Mouse (Mus musculus) kidney, adult 8-10 months (tissue): ENCODE measurements at regions not wholly inside any gene's neighbourhood (a gene's known extent, or its start where the extent isn't known, plus 50 kb on each side); places are given as distances from the start of the nearest gene placed in this dataset.

Source experiments
- DNase-seq, 2 experiments: peaks; one replicate each; pipeline ENCODE4 v3.0.0; 2022

DNA sequence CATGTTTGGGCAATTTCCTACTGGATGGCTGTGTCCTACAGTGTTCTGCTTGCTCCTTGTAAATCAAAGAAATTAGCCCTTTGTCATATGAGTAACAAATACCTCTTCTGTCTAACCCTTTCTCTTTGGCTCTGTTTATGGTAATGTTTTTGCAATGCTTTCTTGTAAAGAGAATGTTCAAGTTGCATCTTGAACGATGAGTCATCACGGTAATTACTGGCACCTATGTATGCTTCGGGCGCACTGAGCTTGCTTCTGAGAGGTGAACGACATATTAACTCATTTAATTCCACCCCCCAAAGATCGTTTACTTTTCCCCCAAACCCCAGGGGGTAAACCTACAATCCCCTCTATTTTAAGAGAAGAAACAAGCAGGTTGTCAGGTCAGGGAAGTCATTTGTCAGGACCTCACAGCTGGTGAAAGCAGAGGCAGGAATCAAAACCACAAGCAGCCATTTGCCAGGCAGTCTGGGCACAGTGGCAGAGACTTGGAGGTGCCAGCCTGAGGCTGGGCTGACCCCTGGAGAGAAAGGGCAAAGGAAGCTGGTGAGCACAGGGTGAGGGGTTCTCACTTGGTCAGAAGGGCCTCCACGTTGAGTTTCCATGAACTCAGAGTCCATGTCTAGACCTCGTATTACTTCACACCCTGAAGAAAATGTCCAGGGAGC lies 87.6 kb upstream of the Atp1a1 start:
- DNase-seq: no peak

DNA sequence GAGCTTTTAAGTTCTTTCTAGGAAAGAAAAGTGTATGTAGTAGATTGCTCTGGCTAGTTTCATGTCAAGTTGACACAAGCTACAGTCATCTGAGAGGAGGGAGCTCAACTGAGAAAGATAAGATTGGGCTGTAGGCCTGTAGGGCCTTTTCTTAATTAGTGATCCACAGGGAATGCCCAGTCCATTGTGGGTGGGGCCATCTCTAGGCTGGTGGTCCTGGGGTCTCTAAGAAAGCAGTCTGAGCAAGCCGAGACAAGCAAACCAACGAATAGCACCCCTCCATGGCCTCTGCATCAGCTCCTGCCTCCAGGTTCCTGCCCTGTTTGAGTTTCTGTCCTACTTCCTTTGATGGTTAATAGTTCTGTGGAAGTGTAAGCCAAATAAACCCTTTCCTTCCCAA lies 86.3 kb upstream of the Atp1a1 start:
- no peak for DNase-seq

DNA sequence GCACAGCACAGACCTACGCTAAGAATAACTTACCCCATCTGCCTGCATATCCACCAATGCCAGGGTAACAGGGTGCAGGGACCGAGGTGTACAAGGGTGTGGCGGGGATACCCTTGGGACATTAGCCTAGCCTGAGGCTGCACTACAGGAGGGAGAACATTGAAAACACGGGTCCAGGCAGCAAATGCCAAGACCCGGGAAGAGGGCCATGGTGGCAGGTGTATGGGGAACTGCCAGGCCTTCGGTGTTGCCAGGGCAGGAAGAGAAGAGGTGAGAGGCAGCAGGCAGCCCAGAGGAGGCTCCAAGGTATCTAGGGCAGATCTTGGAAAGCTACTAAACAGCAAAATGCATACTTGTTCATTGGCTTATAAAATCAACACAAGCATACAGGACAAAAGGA lies 85.7 kb upstream of the Atp1a1 start:
- DNase-seq: no peak

DNA sequence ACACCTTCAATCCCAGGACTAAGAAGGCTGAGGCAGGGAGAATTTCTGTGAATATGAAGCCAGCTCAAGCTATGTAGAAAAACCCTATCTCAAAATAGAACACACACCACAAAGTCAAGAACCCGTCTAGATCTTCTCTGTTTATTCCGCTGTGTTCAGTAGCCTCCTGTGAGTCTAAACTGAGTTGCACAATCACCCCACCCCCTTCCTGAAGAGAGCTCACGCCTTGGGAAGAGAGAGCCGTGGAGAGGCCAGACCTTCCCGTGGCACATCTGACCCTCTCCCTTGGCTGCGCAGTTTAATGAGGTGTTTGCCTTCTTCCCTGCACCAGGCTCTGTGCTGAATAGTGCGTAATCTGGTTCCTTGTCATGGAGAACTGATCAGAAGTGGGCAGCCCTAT lies 80.7 kb upstream of the Atp1a1 start:
- no peak for DNase-seq

DNA sequence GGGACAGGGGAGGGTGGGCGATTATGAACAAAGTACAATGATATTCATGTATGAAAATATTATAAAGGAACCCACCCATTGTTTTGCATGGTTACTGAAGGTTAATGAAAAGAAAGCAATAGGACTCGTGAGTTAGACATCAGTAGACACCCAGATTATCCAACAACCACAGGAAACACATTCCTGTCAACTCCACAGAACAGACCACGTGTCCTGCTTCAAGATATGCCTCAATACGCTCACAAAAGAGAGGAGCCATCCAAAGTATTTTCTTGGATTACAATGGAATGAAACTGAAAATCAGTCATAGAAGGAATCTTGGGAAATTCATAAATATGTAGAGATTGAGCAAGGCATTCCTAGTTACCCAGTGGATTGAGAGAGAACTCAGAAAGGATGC lies 68.5 kb upstream of the Atp1a1 start:
- peak in 1 of 2 experiments; percentile 54 for DNase-seq

DNA sequence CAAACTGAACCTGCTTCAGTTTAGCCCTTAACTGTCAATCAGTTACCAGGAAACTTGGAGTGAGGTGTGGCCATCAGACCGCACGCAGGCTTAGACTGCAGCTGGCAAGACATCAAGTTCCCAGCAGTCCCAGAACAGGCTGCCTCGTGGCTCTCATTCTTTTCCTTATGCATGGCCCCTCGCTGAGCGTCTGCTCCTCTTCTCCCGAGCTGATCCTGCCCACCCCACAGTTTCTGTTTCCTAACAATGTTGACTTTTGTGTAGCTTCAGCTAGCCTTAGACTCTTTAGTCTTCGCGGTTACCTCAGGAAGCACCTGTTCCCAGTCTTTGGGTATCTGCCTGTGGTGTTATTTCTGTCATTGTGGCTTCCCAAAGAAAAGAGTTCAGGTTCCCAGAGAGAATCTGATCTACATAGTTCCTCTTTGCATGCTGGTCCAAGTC lies 66.1 kb upstream of the Atp1a1 start:
- DNase-seq: peak; percentile 85 to 91

DNA sequence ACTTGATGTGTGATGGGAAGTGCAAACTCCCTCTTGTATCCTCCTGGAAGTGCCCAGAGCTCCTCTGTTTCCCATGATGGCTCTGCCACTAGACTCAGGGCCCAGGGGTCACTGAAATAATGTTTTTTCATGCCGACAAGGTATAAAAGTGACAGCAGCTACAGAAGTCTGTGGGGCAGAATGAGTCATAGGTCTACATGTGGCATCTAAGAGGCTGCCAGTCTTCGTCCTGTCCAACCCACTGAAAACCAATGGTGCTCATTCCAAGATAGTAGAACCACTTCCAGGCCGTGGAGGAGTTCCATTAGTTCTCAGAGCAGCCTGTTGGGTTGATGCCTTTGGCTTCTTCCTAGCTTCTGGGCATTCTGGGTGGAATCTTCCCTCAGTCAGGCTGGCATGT lies 65.3 kb upstream of the Atp1a1 start:
- no peak for DNase-seq

DNA sequence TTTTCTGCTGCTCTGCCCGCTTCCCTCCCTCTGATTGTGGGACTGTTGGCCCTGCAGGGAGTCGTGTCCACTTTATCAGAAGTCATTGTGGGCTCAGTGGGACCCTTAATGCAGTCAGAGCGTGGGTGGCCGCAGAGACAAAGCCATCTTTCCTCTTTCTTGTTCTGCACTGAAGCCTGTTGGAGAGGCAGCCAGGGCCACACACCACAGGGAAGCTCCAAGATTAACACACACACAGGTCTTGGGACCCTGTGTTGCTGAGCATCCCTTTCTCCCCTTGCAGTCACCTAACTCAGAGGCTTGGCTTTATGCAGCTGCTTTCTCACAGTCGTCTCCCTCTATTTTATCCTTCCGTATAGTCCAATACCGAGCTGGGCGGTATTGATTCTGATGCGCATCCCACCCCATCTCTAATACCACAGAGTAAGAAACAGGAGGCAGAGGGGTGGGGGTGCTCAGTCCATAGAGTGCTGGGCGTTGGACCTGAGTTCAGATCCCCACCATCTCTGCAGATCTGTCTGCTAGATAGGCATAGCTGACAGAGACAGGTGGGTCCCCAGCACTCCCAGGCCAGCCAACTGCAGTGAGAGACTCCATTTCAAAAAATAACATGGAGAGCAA lies 63.4 kb upstream of the Atp1a1 start:
- no peak for DNase-seq

DNA sequence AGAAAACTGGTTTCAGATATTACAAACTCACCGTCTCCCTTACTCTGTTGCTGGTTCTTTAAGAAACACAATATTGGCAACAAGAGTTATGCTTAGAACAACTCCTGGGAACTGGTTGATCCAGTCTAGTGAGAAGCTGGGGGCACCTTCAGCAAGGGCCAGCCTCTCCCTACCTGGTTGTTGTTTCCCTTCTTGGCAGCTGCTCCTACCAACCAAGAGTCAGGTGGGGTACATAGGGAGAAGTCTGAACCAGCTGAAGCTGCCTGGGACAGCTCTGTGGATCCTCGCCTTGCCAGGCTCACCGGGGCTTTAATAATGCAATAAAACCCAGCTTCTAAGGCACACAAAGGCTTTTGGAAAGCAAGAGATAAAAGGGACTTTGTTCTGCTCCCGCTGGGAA lies 62.7 kb upstream of the Atp1a1 start:
- DNase-seq: peak; percentile 58 to 86

DNA sequence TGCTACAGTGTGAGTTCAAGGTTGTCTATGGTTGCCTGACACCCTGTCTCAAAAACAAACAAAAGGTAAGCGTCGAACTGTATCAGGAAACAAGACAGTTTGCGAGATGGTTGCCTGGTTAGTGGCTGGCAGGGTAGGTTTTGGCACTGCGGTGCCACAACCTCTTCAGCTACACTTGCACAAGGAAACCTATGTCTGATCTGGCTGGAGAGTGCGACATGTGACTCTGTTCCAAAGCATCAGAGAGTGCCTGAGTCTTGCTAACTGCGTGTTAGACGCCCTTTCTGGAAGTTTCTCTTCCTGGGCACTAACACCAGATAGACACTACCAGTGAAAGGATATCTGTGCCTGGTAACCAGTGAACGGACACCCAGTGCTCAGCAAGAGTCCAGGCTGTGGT lies 62.1 kb upstream of the Atp1a1 start:
- no peak for DNase-seq

DNA sequence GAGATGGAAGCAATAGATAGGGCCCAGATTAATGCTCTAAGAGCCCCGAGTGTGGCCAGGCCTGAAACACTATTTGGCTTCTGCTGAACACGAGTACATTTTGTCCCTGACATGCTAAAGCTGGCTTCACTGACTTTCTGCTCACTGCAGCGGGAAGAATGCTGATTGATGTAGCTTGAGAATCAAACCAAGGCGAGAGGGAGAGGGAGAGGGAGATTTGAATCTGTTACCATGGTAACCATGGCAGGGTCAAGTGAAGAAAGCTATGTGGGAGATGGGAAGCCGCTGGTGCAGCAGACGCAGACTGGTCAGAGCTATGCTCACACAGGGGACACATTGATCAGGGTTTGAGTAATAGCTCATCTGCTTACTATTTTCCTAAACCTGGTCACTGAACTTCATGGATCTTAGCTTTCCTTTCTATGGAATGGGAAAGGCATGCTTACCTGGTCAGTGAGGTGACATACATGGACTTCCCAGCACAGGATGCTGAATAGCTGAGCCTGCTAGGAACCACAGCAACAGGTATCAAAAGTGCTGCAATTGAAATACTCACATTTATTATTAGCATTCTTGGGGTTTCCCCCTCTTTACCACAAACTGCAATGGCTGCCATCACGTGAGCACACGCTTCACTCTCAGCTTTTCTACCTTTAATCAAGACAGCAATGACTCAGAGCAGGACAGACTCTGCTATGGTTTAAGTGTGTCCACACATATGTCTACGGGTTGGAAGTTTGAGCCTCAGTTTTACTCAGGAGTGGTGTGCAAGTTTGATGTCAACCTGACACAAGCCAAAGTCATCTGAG lies 56.9 kb upstream of the Atp1a1 start:
- no peak for DNase-seq

DNA sequence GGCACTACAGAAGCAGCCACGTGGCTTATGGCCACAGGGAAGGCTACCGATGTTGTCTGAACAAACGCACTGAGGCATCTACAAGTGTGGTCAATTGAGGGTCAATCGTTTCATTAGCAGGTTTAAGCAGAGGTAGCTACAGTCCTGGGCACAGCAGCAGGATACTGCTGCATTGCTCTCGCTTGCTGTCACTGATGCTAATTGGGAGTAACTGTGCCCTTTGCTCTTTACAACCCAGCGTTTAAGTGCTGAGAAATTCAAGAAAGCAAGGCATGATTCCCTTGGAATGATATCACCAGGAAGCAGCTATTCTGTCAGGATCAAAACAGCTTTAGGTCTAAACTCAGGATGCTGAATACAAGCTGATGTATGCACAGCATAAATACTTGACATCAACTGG lies 56.2 kb upstream of the Atp1a1 start:
- DNase-seq: no peak

DNA sequence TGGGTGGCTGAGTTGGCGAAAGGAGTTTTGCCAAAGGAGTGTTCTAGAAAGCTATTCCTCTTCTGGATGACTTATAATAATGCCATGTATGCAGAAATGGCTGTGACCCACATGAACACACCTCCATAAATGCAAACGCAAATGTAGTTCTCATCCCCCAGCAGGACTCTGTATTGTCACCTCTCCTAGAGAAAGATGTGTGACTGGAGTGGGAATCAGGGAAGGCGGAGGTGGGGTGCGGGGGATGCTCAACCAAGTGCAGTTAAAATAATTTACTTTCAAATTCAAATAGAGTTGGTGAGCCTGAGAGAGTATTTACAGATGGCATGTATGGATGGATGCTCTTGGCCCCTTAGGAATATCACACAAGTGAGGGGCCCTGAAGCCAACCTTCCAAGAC lies 55.7 kb upstream of the Atp1a1 start:
- no peak for DNase-seq

DNA sequence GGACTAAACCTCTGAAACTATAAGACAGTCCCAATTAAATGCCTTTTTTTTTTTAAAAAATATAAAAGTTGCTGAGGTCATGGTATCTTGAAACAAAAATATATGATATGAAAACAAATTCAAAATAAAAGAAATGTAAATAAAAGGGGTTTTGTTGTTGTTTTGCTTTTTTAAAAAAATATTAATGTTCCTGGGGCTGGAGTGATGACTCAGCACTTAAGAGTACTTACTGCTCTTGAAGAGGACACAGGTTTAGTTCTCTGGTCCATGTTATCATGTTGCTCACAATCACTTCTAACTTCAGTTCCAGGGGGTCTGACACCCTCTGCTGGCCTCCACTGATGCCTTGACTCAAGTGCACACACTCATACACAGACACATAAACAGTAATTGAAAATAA lies 53.5 kb upstream of the Atp1a1 start:
- DNase-seq: no peak

DNA sequence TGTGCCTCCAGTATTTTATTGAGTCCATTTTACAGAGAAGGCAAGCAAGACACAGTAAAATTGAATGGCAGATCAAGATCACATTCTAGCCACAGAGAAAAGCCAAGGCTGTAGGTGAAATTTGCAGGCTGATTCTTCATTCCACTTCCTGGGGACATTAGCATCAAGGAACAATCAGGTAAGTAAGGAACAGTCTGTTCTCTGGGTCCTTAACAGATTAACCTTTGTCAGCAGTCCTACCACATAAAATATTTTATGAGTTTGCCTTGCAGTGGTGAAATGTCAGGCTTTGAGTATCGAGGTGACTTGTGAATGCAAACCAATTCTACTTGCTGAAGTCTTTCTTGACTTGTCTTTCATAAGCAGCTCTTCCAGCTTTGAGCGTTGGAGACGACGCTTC lies 50.2 kb upstream of the Atp1a1 start:
- no peak for DNase-seq
